Mouse (Mus musculus) gastrocnemius, postnatal 14 days (tissue): ENCODE data around the gene Ralgapa1. TPM values are rescaled to one million over a fixed set of nuclear protein-coding genes. Genes with fewer than 3 reads are reported as not detected.

Source experiments
- DNase-seq: peaks from one replicate; pipeline ENCODE4 v3.0.0; 2021; ENCODE audit warnings: mixed read lengths
- intact Hi-C: fragments of 180-260 bp; cut with DNase I; formaldehyde crosslinking; loops from one replicate; pipeline ENCODE4 v1.15.1; 2025; ENCODE audit warnings: low total_unique reads
- long read RNA-seq, 2 experiments: library from polyadenylated mRNA; stranded (forward); transcript quantifications; one replicate each; pipeline ENCODE4 v2.0.0; 2021
- total RNA-seq, 2 experiments: library from RNA; stranded (reverse); gene quantifications; 2 replicates each; pipeline ENCODE4 v1.2.3; 2021

The Ralgapa1 gene
- 10 to 100 TPM; 28.4 to 30.6 TPM for total RNA-seq
- long read RNA-seq, experiment 1, partial matches to known transcripts: 1 of 3 reads
- long read RNA-seq, experiment 1, other reads (novel, unspliced or antisense): 2 of 3 reads
- long read RNA-seq, experiment 2, partial matches to known transcripts: 2 of 8 reads
- long read RNA-seq, experiment 2, other reads (novel, unspliced or antisense): 6 of 8 reads

- intact Hi-C loops: no loop called here
Measured at GRCm38 (mm10) chr12:55820661-55821314, at the start of gene Ralgapa1. Gene Ralgapa1, minus strand, starts transcription at chr12:55821167.

DNA sequence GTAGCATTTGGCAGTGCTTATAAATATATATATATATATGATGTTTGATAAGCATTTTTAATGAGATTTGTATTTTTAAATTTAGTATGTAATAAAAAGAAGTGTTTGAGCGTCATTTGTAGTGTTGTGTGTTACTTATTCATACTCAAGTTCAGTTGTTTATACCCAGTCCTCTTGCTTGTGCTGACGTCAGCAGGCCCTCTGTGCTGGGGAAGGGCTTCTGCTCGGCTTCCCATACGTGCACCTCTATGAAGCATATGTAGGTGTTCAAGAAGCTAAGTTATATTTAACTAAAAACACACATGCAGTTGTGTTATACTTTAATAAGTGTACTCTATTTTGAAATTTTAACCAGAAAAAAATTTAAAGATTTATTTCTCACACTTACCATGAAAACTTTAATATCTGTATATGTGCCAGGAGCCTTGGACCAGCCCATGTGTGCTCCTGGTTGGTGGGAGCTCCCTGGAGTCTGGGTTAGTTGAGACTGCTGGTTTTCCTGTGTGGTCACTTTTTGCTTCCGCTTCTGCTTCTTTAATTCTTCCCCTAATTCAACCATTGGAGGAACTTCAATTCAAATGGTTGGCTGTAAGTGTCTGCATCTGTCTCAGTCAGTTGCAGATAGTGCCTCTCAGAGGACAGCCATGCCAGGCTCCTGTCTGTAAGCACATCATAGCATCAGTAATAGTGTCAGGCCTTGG is 48.8 kb upstream of the Ralgapa1 start:
- intact Hi-C loops: no loop called here

More at GRCm38 (mm10) chr12:55820661-55821314, at the start of gene Ralgapa1:
- DNase-seq: peak; percentile 87

GRCm38 (mm10) chr12:55867738-55868137 is 46.8 kb upstream of the Ralgapa1 start:
- intact Hi-C loops: no loop called here
- no peak for DNase-seq

More for the DNA sequence above, 48.8 kb upstream of the Ralgapa1 start:
- no peak for DNase-seq

GRCm38 (mm10) chr12:55860631-55861030 is 39.7 kb upstream of the Ralgapa1 start:
- no peak for DNase-seq
- intact Hi-C loops: no loop called here

GRCm38 (mm10) chr12:55859409-55860349 is 38.7 kb upstream of the Ralgapa1 start:
- intact Hi-C loops: no loop called here
- DNase-seq: no peak

- intact Hi-C loops: no loop called here
Measured at GRCm38 (mm10) chr12:55850650-55851049, 29.7 kb upstream of the Ralgapa1 start.

DNA sequence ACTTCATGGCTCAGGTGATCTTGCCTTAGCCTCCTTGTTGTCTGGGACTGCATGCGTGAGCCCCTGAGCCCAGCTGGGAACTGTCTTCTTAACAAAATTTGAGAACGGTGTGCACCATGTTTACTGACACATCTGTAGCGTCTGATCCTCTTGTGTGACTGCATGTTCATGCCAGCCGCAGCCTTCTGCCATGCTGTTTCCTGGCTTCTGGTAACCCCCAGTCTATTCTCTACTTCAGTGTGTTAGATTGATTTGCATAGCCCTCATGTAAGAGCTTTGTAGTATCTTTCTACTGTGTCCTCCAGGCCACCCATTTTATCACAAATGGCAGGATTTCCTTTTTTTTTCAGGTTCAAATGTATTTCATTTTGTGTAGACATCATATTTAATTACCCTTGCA is 26.9 kb upstream of the Ralgapa1 start:
- no peak for DNase-seq

More at GRCm38 (mm10) chr12:55850650-55851049, 29.7 kb upstream of the Ralgapa1 start:
- no peak for DNase-seq

DNA sequence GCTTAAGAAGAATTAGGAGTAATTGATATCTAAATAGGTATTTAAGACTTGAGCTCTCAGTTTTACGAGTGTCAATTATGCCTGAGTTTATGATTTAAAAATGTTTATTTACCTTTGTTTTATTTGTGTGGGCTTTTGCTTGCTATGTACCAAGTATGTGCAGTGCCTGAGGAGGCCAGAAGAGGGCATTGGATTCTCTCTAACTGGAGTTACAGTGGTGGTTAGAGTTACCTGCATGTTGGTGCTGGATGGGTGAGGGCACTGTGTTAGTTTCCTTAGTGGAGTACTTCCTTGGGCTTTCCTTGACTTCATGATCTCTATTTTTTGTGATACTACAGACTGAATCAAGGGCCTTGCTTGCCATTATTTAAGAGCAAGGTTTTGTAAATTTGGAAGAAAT is 25.8 kb upstream of the Ralgapa1 start:
- no peak for DNase-seq

More for the DNA sequence above, 26.9 kb upstream of the Ralgapa1 start:
- intact Hi-C loops: no loop called here

DNA sequence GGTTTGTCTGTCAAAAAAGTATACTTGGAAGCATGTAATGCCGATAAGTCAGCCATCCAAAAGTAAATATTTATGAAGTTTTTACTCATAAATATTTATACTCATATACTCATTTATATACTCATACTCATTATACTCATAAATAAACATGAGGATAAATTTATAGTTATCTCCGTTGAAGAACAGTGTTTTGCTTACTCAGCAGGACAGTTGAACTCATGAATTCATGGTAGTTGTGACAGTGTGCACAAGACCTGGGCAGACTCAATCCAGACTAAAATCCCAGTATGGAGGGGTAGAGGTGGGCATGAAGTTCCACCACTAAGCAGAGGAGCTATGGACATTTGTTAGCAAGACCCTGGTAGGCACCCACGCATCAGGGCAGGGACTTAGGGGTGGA is 16.5 kb upstream of the Ralgapa1 start:
- no peak for DNase-seq
- intact Hi-C loops: no loop called here

More for the DNA sequence above, 25.8 kb upstream of the Ralgapa1 start:
- intact Hi-C loops: no loop called here

- DNase-seq: peak; percentile 96
- intact Hi-C loops: no loop called here
Measured at GRCm38 (mm10) chr12:55836199-55836951, 15.4 kb upstream of the Ralgapa1 start, which contains the start of gene Brms1l. Gene Brms1l, plus strand, starts transcription at chr12:55836324.

DNA sequence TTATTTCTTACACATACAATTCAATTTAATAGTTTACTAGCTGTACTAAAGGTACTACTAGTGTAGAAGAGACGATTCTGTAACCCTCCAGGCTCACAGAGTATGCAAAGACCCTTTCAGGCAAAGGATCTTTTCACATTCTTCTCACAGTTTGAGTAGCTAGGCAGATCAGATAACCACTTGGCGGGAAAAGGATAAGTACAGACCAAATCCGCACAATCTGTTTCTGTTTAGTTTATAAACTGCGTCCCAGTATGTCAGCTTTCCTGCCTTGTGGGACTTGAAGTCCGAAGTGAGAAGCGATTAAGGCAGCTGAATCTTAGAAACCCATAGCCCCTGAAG is 14.9 kb upstream of the Ralgapa1 start:
- no peak for DNase-seq
- intact Hi-C loops: no loop called here

- intact Hi-C loops: loop anchor here (5.0 kb wide), 1 partner anchor 53 kb away; no protein-coding TSS in a partner anchor
Measured at GRCm38 (mm10) chr12:55834891-55835290, 13.9 kb upstream of the Ralgapa1 start.

GRCm38 (mm10) chr12:55833906-55834625 is 13.1 kb upstream of the Ralgapa1 start:
- intact Hi-C loops: loop anchor here (5.0 kb wide), 1 partner anchor 52 kb away; no protein-coding TSS in a partner anchor
- no peak for DNase-seq

More at GRCm38 (mm10) chr12:55834891-55835290, 13.9 kb upstream of the Ralgapa1 start:
- no peak for DNase-seq

DNA sequence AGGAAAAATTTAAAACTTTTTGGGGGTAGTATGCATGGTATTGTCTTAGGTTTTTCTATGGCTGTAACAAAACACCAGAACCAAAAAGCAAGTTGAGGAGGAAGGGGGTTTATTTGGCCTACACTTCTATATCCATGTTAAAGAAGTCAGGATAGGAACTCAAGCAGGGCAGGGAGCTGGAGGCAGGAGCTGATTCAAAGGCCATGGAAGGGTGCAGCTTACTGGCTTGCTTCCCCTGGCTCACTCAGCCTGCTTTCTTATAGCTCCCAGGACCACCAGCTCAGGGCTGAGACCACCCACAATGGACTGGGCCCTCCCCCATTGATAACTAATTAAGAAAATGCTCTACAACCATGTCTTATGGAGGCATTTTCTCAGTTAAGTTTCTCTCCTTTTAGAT is 12.0 kb upstream of the Ralgapa1 start:
- DNase-seq: no peak
- intact Hi-C loops: loop anchor here (5.0 kb wide), 1 partner anchor 51 kb away; no protein-coding TSS in a partner anchor

GRCm38 (mm10) chr12:55831101-55831500 is 10.1 kb upstream of the Ralgapa1 start:
- intact Hi-C loops: loop anchor here (5.0 kb wide), 1 partner anchor 49 kb away; no protein-coding TSS in a partner anchor

DNA sequence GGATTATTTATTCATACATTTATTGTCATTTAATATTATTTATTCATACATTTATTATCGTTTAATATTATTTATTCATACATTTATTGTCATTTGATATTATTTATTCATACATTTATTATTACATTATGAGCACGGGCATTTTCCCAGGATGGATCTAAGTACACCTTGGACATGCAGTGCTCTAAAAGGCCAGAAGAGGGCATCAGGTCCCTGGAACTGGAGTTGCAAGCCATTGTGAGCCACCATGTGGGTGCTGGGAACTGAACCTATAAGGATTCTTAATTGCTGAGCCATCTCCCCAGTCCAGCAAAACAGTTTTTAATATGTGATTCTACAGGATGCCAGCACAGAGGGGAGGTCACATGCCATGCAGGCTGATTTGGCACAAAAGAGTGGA is 4.6 kb upstream of the Ralgapa1 start:
- intact Hi-C loops: no loop called here
- DNase-seq: no peak

More at GRCm38 (mm10) chr12:55831101-55831500, 10.1 kb upstream of the Ralgapa1 start:
- peak; percentile 62 for DNase-seq

GRCm38 (mm10) chr12:55824027-55824426 is 3.1 kb upstream of the Ralgapa1 start:
- no peak for DNase-seq
- intact Hi-C loops: no loop called here
